Mouse (Mus musculus) ES-E14 (cell line): ENCODE results near the gene Kif26b.

Experiments
- CHD2 ChIP-seq: IDR thresholded peaks from 2 replicates; pipeline ENCODE4 v1.6.1; 2014; ENCODE audit warnings: mild to moderate bottlenecking, low read depth, low read length, inconsistent platforms
- HCFC1 ChIP-seq: IDR thresholded peaks from 2 replicates; pipeline ENCODE4 v1.6.1; 2012; ENCODE audit warnings: low read length, inconsistent platforms, borderline replicate concordance; ENCODE audit not compliant: insufficient read depth
- MAFK ChIP-seq: IDR thresholded peaks from 2 replicates; pipeline ENCODE4 v1.6.1; 2014; ENCODE audit warnings: mild to moderate bottlenecking, low read depth, low read length, inconsistent platforms; ENCODE audit not compliant: insufficient read depth
- ZNF384 ChIP-seq: IDR thresholded peaks from 2 replicates; pipeline ENCODE4 v1.6.1; 2012; ENCODE audit warnings: low read depth, low read length, inconsistent platforms

GRCm38 (mm10) chr1:178958641-178959040 lies 429.7 kb downstream of the Kif26b start:
- TF ChIP-seq MAFK (no peak), CHD2 (no peak), HCFC1 (no peak), ZNF384 (no peak)
